Mouse (Mus musculus) CH12.LX (cell line): ENCODE measurements around the gene Omg. TPM values are rescaled to one million over a fixed set of nuclear protein-coding genes. Genes with fewer than 3 reads are reported as not detected.

Experiments
- polyA plus RNA-seq: library from polyadenylated mRNA; unstranded; fragments of >175 nt; gene quantifications from 2 replicates; pipeline ENCODE4 v1.2.1, GENCODE M21; 2012; ENCODE audit warnings: low read depth; ENCODE audit not compliant: insufficient read length
- total RNA-seq, 2 experiments: library from RNA; depleted of rRNA; stranded (reverse); fragments of 300-350 nt in 1 of 2; fragments of >200 nt in 1 of 2; gene quantifications; 2 replicates each; pipeline ENCODE4 v1.2.3; 2012 to 2014

Gene Omg
- total and polyA plus RNA-seq, 3 experiments: 0.09 to 0.17 (median 0.13) TPM

Other genes starting within 250 kb of the Omg start
- gene Wsb1, start 249.4 kb downstream of the Omg start, total RNA-seq (2012; rRNA removed): 54.7 and 84.1 TPM in 2 replicates
- 104 and 122 TPM in 2 replicates for gene Wsb1, start 249.4 kb downstream of the Omg start, total RNA-seq (2014; rRNA removed)
- gene Wsb1, start 249.4 kb downstream of the Omg start, polyA plus RNA-seq: 118 and 129 TPM in 2 replicates
- not detected in 2 replicates for gene Gm9964, start 207.2 kb downstream of the Omg start, total RNA-seq (2012; rRNA removed)
- not detected in 2 replicates for gene Gm9964, start 207.2 kb downstream of the Omg start, total RNA-seq (2014; rRNA removed)
- gene Gm9964, start 207.2 kb downstream of the Omg start, polyA plus RNA-seq: not detected in 2 replicates
- 11.2 and 12.4 TPM in 2 replicates for gene Nf1, start 164.4 kb downstream of the Omg start, total RNA-seq (2012; rRNA removed)
- gene Nf1, start 164.4 kb downstream of the Omg start, total RNA-seq (2014; rRNA removed): 7.3 and 8.2 TPM in 2 replicates
- 15.2 and 19.5 TPM in 2 replicates for gene Nf1, start 164.4 kb downstream of the Omg start, polyA plus RNA-seq
- 10.0 and 12.0 TPM in 2 replicates for gene Evi2b, start 19.7 kb upstream of the Omg start, total RNA-seq (2012; rRNA removed)
- gene Evi2b, start 19.7 kb upstream of the Omg start, total RNA-seq (2014; rRNA removed): 37.9 and 40.5 TPM in 2 replicates
- 86.9 and 105 TPM in 2 replicates for gene Evi2b, start 19.7 kb upstream of the Omg start, polyA plus RNA-seq
- gene Evi2, start 26.5 kb upstream of the Omg start, total RNA-seq (2012; rRNA removed): 1.0 and 1.2 TPM in 2 replicates
- 2.8 and 3.8 TPM in 2 replicates for gene Evi2, start 26.5 kb upstream of the Omg start, total RNA-seq (2014; rRNA removed)
- gene Evi2, start 26.5 kb upstream of the Omg start, polyA plus RNA-seq: 2.9 and 6.2 TPM in 2 replicates
- 87.4 and 137 TPM in 2 replicates for gene Evi2a, start 26.5 kb upstream of the Omg start, total RNA-seq (2012; rRNA removed)
- gene Evi2a, start 26.5 kb upstream of the Omg start, total RNA-seq (2014; rRNA removed): 164 and 165 TPM in 2 replicates
- gene Evi2a, start 26.5 kb upstream of the Omg start, polyA plus RNA-seq: 138 and 140 TPM in 2 replicates
- 41.6 and 49.7 TPM in 2 replicates for gene Rab11fip4, start 87.1 kb upstream of the Omg start, total RNA-seq (2012; rRNA removed)
- 11.3 and 13.2 TPM in 2 replicates for gene Rab11fip4, start 87.1 kb upstream of the Omg start, total RNA-seq (2014; rRNA removed)
- gene Rab11fip4, start 87.1 kb upstream of the Omg start, polyA plus RNA-seq: 26.6 and 27.2 TPM in 2 replicates